Mouse (Mus musculus) G1E (cell line): ENCODE data around the gene Pla1a.

ENCODE experiments used
- CTCF ChIP-seq: IDR thresholded peaks from 2 replicates; pipeline ENCODE4 v1.5.1; 2012; ENCODE audit warnings: low read depth, low read length, inconsistent platforms, mixed read lengths
- POLR2AphosphoS5 ChIP-seq: IDR thresholded peaks from 2 replicates; pipeline ENCODE4 v1.6.1; 2012; ENCODE audit warnings: low read depth, low read length, inconsistent platforms; ENCODE audit not compliant: insufficient replicate concordance

- TF ChIP-seq POLR2AphosphoS5 (no peak), CTCF (no peak)
These were observed 42.9 kb upstream of the Pla1a start for GRCm38 (mm10) chr16:38475681-38476311.
